Mouse (Mus musculus) gonadal fat pad, adult 2 months (tissue): ENCODE data around the gene Duoxa1. TPM values are rescaled to one million over a fixed set of nuclear protein-coding genes. Genes with fewer than 3 reads are reported as not detected.
"Not testable (repeated sequence)": the region's sequence is repeated elsewhere in the genome, so short reads cannot be mapped to it uniquely, and the experiment has no call there.

Experiments used
- DNase-seq: peaks from one replicate; pipeline ENCODE4 v3.0.0-alpha.2; 2012; ENCODE audit warnings: low read depth
- polyA plus RNA-seq: library from polyadenylated mRNA; depleted of rRNA; stranded (reverse); fragments of >200 nt; gene quantifications from 2 replicates; pipeline ENCODE4 v1.2.3, GENCODE M21; 2012

Duoxa1 gene
- polyA plus RNA-seq, 1 experiment, result 7.9 TPM

GRCm38 (mm10) chr2:122330317-122330716, 16.8 kb upstream of the Duoxa1 start:
- DNase-seq, result not testable (repeated sequence)

DNA sequence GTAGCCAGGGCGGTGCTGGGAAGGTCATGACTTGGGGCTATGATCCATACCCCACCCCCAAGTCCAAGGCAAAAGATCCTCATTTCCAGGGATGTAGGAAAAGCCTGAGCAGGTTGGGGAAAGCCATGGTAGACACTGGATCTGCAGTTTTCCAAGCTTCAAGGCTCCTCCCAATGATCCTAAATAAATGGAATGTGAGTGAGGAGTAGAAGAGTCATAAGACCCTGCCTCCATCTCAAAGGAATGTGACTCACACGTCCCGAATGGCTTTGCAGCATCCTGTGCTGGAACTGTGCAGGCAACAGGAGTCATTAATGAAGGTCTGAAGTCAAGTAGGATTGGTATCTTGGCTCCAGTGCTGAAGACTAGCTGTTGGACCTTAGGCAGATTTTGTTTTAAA, 14.5 kb upstream of the Duoxa1 start:
- no peak for DNase-seq

- DNase-seq, result no peak
Measured at GRCm38 (mm10) chr2:122325361-122325760, 11.8 kb upstream of the Duoxa1 start.

DNA sequence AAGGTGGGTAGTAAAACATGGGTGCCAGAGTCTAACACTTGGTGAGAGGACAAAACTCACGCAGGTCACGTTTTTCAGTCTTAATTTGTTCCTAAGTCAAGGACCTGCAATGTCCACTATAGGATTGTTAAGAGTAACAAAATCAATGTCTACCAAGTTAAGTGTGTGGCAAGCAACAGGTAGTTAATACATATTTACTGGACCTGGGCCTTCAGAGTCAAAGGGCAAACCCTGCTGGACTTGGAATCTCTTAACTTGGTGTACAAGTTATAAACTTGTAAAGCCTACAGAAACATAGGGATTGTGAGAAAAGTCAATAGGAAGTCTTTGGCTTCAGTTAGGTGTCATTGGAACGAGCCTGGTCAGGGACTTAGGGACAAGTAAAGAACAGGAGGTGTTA, 11.1 kb upstream of the Duoxa1 start:
- no peak for DNase-seq

GRCm38 (mm10) chr2:122323960-122324359, 10.4 kb upstream of the Duoxa1 start:
- no peak for DNase-seq

DNA sequence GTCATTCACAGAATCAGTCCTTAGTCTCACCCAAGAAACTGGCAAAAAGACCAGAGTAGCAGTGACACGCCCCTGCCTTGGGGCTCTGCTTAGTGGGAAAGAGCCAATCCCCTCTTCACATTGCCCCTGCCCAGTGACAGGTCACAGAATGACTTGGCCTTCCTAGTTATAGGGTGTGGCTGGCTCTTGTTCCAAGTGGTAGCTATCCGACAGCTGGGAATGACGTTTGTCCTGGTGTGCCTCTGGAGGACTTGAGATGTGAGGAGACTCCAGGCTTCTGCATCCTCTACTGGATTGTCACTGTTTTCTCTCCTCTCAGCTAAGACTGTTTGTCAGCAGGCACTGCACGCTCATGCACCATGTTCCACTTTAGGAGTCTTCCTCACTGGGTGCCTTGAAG, 3.9 kb upstream of the Duoxa1 start:
- no peak for DNase-seq

- no peak for DNase-seq
Measured at GRCm38 (mm10) chr2:122315372-122315771, 1.8 kb upstream of the Duoxa1 start, which contains the start of gene Duox1. TSS of gene Duox1 (plus strand) at chr2:122315672.

DNA sequence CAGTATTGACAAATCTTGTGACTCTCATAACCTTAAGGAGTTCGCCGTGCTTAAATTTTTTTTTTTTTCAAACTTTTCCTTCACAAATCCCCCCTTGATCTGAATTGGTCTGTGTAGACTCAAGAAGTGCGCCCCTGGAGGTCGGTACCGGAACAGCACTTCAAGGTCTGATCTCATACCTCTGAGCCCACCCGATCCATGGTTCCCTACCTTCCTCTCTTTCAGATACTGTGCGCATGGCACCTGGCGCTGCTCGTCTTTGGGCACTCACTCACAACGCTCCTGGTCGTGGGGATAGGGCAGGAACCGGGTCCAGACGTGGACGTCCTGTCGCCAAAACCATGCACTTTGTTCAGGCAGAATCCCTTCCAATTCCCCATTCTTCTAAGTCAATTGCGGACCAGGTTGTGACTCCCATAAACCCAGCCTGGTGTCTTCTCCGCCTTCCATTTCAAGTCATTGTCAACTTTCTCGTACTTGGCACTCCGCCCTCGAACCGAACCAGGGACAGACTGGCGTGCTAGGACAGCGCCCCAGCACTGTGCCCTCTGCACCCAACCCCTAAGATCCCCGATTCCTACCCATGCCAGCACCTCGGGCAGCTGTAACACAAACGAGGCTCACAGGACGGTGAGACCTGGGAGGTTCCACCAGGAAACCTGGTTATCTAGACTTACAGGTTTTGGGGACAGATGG, 660 bp downstream of the Duoxa1 start:
- DNase-seq, result peak; percentile 55

- no peak for DNase-seq
Measured at GRCm38 (mm10) chr2:122311561-122311960, 2.0 kb downstream of the Duoxa1 start.

GRCm38 (mm10) chr2:122309647-122310046, 3.9 kb downstream of the Duoxa1 start:
- no peak for DNase-seq

GRCm38 (mm10) chr2:122306184-122306583, 7.3 kb downstream of the Duoxa1 start:
- DNase-seq, result no peak

- no peak for DNase-seq
Measured at GRCm38 (mm10) chr2:122305097-122305892, 8.2 kb downstream of the Duoxa1 start.

DNA sequence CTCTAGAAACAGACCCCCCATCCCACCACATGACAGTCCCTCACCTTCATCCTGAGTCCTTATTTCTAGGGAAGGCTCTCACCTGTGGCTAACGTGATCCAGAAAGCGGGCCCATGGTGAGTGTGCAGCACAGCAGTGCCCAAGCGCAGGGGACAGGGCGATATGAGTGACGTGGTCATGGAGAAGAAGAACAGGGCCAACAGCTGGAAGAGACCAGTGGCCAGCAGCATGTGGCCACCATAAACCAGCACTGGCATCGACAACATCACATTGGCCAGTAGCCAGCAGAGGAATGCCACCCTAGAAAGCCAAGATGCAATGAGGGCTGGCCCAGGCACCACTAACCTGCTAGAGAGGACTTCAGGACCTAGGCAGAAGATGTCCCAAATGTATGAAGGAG, 9.0 kb downstream of the Duoxa1 start:
- no peak for DNase-seq

- DNase-seq, result no peak
Measured at GRCm38 (mm10) chr2:122302574-122303241, 10.8 kb downstream of the Duoxa1 start.

DNA sequence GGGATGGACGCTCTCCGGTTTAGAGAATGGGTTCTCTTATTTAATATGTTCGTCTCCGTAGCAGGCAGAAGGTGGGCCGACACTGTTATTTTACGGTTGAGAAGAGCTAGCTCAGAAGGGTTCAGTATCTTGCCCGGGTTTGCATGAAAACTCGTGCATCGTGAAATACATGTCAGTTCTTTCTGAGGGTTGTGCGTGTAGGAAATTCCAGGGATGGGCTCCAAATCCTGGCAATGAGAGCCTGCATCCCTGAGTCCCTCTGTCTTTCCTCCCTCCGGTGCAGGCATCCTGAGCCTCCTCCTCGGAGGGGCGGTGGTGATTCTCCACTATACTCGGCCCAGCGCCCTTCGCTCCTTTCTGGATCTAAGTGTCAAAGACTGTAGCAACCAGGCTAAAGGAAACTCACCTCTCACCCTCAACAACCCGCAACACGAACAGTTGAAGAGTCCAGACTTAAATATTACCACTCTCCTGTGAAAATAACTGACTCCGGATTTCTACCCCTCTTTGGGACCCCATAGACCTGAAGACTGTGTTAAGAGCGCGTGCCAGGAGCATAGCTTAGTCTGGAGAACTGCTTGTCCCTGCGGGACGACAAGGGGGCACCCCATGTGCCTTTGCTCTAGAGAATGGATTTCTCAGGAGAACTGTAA, 11.5 kb downstream of the Duoxa1 start:
- no peak for DNase-seq

GRCm38 (mm10) chr2:122301081-122301920, 12.2 kb downstream of the Duoxa1 start:
- no peak for DNase-seq

DNA sequence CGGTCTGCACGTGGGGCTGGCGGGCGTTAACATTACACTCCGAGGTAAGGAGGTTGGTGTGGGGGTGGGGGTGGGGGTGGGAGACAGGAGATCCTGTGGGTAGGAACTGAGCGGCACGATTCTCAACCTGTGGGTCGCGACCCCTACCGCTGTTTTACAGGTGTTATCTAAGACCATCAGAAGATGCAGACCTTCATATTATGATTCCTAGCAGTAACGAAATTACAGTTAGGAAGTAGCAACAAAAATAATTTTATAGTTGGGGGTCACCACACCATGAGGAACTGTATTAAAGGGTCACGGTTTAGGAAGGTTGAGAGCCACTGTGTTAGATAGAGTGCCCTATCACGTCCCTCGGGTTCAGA, 12.9 kb downstream of the Duoxa1 start:
- no peak for DNase-seq

DNA sequence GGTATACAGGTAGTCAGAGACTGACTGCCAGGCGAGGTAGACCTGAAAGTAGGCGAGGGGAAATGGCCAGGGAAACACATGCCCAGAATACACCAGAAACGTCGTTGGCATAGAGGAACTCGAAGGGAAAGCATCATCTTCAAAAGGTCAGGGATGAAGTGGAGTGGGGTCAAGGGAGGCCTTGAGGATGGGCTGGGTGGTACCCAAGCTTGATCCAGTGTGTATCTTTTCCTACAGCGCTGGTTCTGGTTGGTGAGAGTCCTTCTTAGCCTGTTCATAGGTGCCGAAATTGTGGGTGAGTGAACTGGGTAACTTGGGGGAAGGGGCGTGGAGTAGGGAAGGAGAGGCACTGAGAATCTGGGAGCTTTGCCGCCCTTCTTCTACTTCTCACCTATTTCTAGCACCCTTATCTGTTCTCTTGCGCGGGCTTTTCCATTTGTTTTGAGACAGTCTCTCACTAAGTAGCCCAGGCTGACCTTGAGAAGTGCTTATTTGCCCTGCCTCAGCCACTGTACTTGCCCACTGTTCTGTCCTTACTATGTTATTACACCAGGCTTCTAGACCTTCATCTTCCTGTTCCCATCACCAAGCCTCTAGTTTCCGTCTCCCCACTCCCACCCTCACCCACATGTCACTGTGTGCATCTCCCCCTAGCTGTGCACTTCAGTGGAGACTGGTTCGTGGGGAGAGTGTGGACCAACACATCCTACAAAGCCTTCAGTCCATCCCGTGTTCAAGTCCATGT, 13.4 kb downstream of the Duoxa1 start:
- no peak for DNase-seq

DNA sequence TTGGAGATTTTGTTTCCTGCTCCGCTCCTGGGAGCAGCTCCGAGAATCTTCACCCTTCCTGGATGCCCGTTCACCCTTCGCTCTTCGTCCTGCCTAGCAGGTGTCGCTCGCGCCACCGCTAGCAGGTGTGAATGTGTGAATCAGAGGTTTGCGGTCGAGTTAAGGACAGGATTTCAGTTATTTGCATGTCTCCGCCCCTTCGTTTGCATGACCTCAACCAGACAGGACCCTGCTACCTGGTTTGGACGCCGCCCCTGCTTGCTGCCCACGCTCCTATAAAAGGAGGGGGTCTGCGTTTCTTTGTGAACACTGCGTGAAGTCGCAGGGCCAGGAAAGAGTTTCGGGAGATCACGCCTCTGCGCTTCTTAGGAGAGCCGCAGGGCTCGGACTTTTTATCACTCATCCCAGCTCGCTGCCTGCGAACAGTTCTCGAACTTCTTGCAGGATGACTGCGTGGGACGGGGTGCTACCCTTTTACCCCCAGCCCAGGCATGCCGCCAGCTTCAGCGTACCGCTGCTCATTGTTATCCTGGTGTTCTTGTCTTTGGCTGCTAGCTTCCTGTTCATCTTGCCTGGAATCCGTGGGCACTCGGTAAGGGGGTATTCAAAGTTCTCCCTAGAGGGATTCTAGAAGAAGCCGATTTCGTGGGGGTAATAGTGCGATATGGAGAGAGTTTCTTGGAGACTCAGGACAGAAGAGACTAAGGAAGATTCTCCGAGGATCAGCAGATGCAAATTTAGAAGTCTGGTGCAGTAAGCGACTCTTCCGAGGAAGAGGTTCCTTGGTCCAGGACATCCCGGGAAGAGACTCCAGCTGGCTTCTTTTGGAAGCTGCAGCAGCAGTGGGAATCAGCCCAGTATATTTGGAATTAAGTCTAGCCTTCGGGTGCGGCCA, 14.7 kb downstream of the Duoxa1 start, which contains the start of gene Duoxa2:
Gene Duoxa2 (plus strand): TSS at position 305 of the 895 bp plus-strand sequence.
- no peak for DNase-seq
